Mouse (Mus musculus) midbrain, embryonic 16.5 days (tissue): ENCODE measurements around the gene Pcyt1a. TPM values are rescaled to one million over a fixed set of nuclear protein-coding genes. Genes with fewer than 3 reads are reported as not detected.

ENCODE experiments used
- ATAC-seq: fragments of 200-750 bp; cut with Nextera tagmentation; 2 replicates; pipeline ENCODE4 v1.8.0; 2017; ENCODE audit warnings: moderate TSS enrichment
- H3K27ac ChIP-seq: fragments of 300-500 bp; sonication (generic); 2 replicates; pipeline ENCODE4 v1.5.1; 2014; ENCODE audit warnings: mild to moderate bottlenecking, low read length, mixed read lengths
- H3K27me3 ChIP-seq: fragments of 300-500 bp; sonication (generic); 2 replicates; pipeline ENCODE4 v1.6.1; 2014; ENCODE audit warnings: low read depth, low read length, mixed read lengths; ENCODE audit not compliant: control insufficient read depth, insufficient read depth
- H3K36me3 ChIP-seq: fragments of 300-500 bp; sonication (generic); 2 replicates; pipeline ENCODE4 v1.6.1; 2014; ENCODE audit warnings: mild to moderate bottlenecking, low read length, moderate library complexity, mixed read lengths; ENCODE audit not compliant: control insufficient read depth, insufficient read depth
- H3K4me1 ChIP-seq: fragments of 300-500 bp; sonication (generic); 2 replicates; pipeline ENCODE4 v1.6.1; 2014; ENCODE audit warnings: mild to moderate bottlenecking, low read length, mixed read lengths; ENCODE audit not compliant: control insufficient read depth, insufficient read depth
- H3K4me2 ChIP-seq: fragments of 300-500 bp; sonication (generic); 2 replicates; pipeline ENCODE4 v1.6.1; 2014; ENCODE audit warnings: mild to moderate bottlenecking, low read length, mixed read lengths
- H3K4me3 ChIP-seq: fragments of 300-500 bp; sonication (generic); 2 replicates; pipeline ENCODE4 v1.5.1; 2014; ENCODE audit warnings: low read depth, mild to moderate bottlenecking, low read length, moderate library complexity, mixed read lengths
- H3K9ac ChIP-seq: fragments of 300-500 bp; sonication (generic); 2 replicates; pipeline ENCODE4 v1.6.1; 2014; ENCODE audit warnings: low read depth, low read length, mixed read lengths
- H3K9me3 ChIP-seq: fragments of 300-500 bp; sonication (generic); replicated peaks from 2 replicates; pipeline ENCODE4 v1.6.1; 2014; ENCODE audit warnings: mild to moderate bottlenecking, low read length, mixed read lengths; ENCODE audit not compliant: control insufficient read depth, poor library complexity, severe bottlenecking
- WGBS: fragments of 180-500 bp; shearing (Covaris S2); extraction: QIAGEN DNeasy Blood & Tissue Kit; methylation state at CpG from one replicate; pipeline ENCODE4 v1.1.7; 2014; 5-methylcytosine and 5-hydroxymethylcytosine counted together
- polyA plus RNA-seq: library from polyadenylated mRNA; unstranded; fragments of >200 nt; fragmentation: Nextera tagmentation; extraction: Ambion mirVana; gene quantifications from 2 replicates; pipeline ENCODE4 v1.2.1, GENCODE M21; 2015

Gene Pcyt1a
- polyA plus RNA-seq, result 48.0 and 49.9 TPM in 2 replicates

GRCm38 (mm10) chr16:32430474-32431046 is at the start of gene Pcyt1a:
Gene Pcyt1a, plus strand, starts transcription at chr16:32430921.
- Histone ChIP-seq H3K4me3 (peak within 1 kb of the TSS; percentile 56), H3K9ac (peak within 1 kb of the TSS; percentile 73), H3K9me3 (no peaks in the 10 kb centered on the region), H3K36me3 (no peaks in the 10 kb centered on the region), H3K27ac (peak within 1 kb of the TSS; percentile 95), H3K4me2 (peak within 1 kb of the TSS; percentile 88), H3K27me3 (no peaks in the 10 kb centered on the region), H3K4me1 (peaks cover 17% of the 10 kb centered on the region)
- 0% methylated on average over 53 of the region's 54 CpGs for WGBS
- peak; percentile 98 for ATAC-seq

GRCm38 (mm10) chr16:32382901-32383300 is 47.8 kb upstream of the Pcyt1a start:
- H3K36me3 ChIP-seq, result peaks cover 42% of the 10 kb centered on the region
- no peak overlapping the region for H3K4me2 ChIP-seq
- no peak for ATAC-seq
- no peaks in the 10 kb centered on the region for H3K27me3 ChIP-seq
- no peak overlapping the region for H3K9ac ChIP-seq
- no peaks in the 10 kb centered on the region for H3K9me3 ChIP-seq
- H3K4me1 ChIP-seq, result no peaks in the 10 kb centered on the region
- no peak overlapping the region for H3K4me3 ChIP-seq
- no peak overlapping the region for H3K27ac ChIP-seq

GRCm38 (mm10) chr16:32384885-32385284 is 45.8 kb upstream of the Pcyt1a start:
- H3K4me3 ChIP-seq, result no peak overlapping the region
- H3K9ac ChIP-seq, result no peak overlapping the region
- no peaks in the 10 kb centered on the region for H3K9me3 ChIP-seq
- H3K4me2 ChIP-seq, result no peak overlapping the region
- H3K27me3 ChIP-seq, result no peaks in the 10 kb centered on the region
- peaks cover 27% of the 10 kb centered on the region for H3K36me3 ChIP-seq
- ATAC-seq, result no peak
- H3K27ac ChIP-seq, result no peak overlapping the region
- H3K4me1 ChIP-seq, result no peaks in the 10 kb centered on the region
- 92% methylated on average over 2 of the region's 2 CpGs for WGBS

GRCm38 (mm10) chr16:32386826-32387225 is 43.9 kb upstream of the Pcyt1a start:
- H3K4me3 ChIP-seq, result no peak overlapping the region
- no peak overlapping the region for H3K4me2 ChIP-seq
- no peak for ATAC-seq
- H3K27me3 ChIP-seq, result no peaks in the 10 kb centered on the region
- H3K9me3 ChIP-seq, result no peaks in the 10 kb centered on the region
- H3K4me1 ChIP-seq, result no peaks in the 10 kb centered on the region
- no peak overlapping the region for H3K9ac ChIP-seq
- WGBS, result 80% methylated on average over 3 of the region's 3 CpGs
- H3K27ac ChIP-seq, result no peak overlapping the region
- peaks cover 20% of the 10 kb centered on the region for H3K36me3 ChIP-seq

GRCm38 (mm10) chr16:32389049-32389448 is 41.7 kb upstream of the Pcyt1a start:
- no peak for ATAC-seq
- Histone ChIP-seq H3K9me3 (no peaks in the 10 kb centered on the region), H3K4me3 (no peak overlapping the region), H3K36me3 (peaks cover 7% of the 10 kb centered on the region), H3K4me2 (no peak overlapping the region), H3K9ac (no peak overlapping the region), H3K27me3 (no peaks in the 10 kb centered on the region), H3K4me1 (no peaks in the 10 kb centered on the region), H3K27ac (no peak overlapping the region)

- Histone ChIP-seq H3K4me2 (no peak overlapping the region), H3K36me3 (peaks cover 5% of the 10 kb centered on the region)
- 88% methylated on average over 3 of the region's 3 CpGs for WGBS
These were observed 40.9 kb upstream of the Pcyt1a start for GRCm38 (mm10) chr16:32389841-32390240.

GRCm38 (mm10) chr16:32390882-32391281 is 39.8 kb upstream of the Pcyt1a start:
- Histone ChIP-seq H3K9me3 (no peaks in the 10 kb centered on the region), H3K9ac (no peak overlapping the region), H3K27me3 (no peaks in the 10 kb centered on the region), H3K27ac (no peak overlapping the region), H3K36me3 (peaks cover 3% of the 10 kb centered on the region), H3K4me1 (no peaks in the 10 kb centered on the region), H3K4me2 (no peak overlapping the region), H3K4me3 (no peak overlapping the region)
- ATAC-seq, result no peak
- WGBS, result 94% methylated on average over 3 of the region's 3 CpGs

More at GRCm38 (mm10) chr16:32389841-32390240, 40.9 kb upstream of the Pcyt1a start:
- Histone ChIP-seq H3K4me3 (no peak overlapping the region), H3K9ac (no peak overlapping the region), H3K27me3 (no peaks in the 10 kb centered on the region), H3K9me3 (no peaks in the 10 kb centered on the region), H3K4me1 (no peaks in the 10 kb centered on the region), H3K27ac (no peak overlapping the region)
- ATAC-seq, result no peak

- Histone ChIP-seq H3K4me1 (no peaks in the 10 kb centered on the region), H3K27me3 (no peaks in the 10 kb centered on the region), H3K36me3 (no peaks in the 10 kb centered on the region), H3K4me2 (no peak overlapping the region), H3K9me3 (no peaks in the 10 kb centered on the region), H3K4me3 (no peak overlapping the region), H3K27ac (no peak overlapping the region), H3K9ac (no peak overlapping the region)
- WGBS, result 68% methylated on average over 6 of the region's 6 CpGs
- no peak for ATAC-seq
These were observed 34.8 kb upstream of the Pcyt1a start for GRCm38 (mm10) chr16:32395679-32396540.

- ATAC-seq, result no peak
- H3K27ac ChIP-seq, result no peak overlapping the region
- H3K27me3 ChIP-seq, result no peaks in the 10 kb centered on the region
- H3K9me3 ChIP-seq, result no peaks in the 10 kb centered on the region
- 53% methylated on average over 3 of the region's 3 CpGs for WGBS
- no peak overlapping the region for H3K4me3 ChIP-seq
- no peaks in the 10 kb centered on the region for H3K36me3 ChIP-seq
- no peak overlapping the region for H3K9ac ChIP-seq
- no peak overlapping the region for H3K4me2 ChIP-seq
- no peaks in the 10 kb centered on the region for H3K4me1 ChIP-seq
These were observed 34.2 kb upstream of the Pcyt1a start for GRCm38 (mm10) chr16:32396541-32396835.
